Mouse (Mus musculus) sigmoid colon, adult 10 weeks (tissue): ENCODE measurements around the gene Olfr665. TPM values are rescaled to one million over a fixed set of nuclear protein-coding genes. Genes with fewer than 3 reads are reported as not detected.

Experiments
- polyA plus RNA-seq: library from polyadenylated mRNA; stranded (reverse); fragments of 350-450 nt; fragmentation: Illumina TruSeq; extraction: RNeasy Lipid Tissue Mini Kit (QIAGEN cat#74804); gene quantifications from one replicate; pipeline ENCODE4 v1.2.3, GENCODE M21; 2014; ENCODE audit warnings: low read depth, low replicate concordance

Olfr665 gene
- polyA plus RNA-seq: not detected

DNA sequence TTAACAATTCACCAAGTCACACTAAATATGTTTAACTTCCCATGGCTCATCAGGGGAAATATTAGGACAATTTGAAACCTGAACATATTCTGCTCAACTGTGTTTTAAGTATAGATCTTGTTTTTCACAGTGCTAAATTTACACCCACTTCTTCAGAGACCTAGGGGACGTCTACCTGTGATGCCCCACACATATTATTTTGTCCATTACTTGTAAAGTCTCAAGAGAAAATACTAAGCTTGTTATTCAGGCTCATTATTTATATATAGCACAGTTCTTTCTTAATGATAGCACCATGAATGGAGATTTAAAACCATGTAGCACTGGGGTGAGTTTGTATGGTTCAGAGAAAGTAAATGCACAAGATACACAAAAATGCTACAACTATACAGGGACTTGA lies at the start of gene Olfr665:
Gene Olfr665, plus strand, starts transcription at position 301 of the 400 bp plus-strand sequence.

DNA sequence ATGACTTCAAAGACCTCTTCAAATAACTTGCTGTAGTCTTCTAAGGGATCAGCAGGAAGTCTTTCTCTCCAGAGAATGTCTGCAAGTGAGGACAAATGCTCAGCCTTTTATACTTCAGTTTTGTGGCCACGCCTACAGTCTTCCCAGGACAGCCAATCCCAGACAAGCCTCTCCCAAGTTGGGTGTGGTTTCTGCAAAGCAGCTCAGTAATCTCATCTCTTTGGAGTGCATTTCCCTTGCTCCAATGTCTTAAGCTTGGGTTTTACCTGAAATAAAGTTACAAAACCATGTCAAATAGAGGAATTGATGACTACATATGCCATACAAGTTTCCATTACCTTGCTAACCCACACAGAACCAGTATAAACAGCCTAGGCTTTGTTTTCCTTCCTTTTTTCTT lies 35.3 kb upstream of the Olfr665 start, which contains the start of gene Usp17lb:
Gene Usp17lb, minus strand, starts transcription at position 101 of the 400 bp plus-strand sequence.

DNA sequence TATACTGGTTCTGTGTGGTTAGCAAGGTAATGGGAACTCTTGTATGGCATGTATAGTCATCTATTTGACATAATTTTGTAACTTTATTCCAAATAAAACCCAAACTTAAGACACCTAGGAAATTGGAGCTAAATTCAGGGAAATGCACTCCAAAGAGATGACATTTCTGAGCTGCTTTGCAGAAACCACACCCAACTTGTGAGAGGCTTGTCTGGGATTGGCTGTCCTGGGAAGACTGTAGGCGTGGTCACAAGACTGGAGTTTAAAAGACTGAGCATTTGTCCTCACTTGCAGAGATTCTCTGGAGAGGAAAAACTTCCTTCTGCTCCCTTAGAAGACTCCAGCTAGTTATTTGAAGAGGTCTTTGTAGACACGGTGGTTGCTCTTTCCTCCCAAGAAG lies 21.1 kb upstream of the Olfr665 start, which contains the start of gene Usp17la:
Gene Usp17la, plus strand, starts transcription at position 301 of the 400 bp plus-strand sequence.

DNA sequence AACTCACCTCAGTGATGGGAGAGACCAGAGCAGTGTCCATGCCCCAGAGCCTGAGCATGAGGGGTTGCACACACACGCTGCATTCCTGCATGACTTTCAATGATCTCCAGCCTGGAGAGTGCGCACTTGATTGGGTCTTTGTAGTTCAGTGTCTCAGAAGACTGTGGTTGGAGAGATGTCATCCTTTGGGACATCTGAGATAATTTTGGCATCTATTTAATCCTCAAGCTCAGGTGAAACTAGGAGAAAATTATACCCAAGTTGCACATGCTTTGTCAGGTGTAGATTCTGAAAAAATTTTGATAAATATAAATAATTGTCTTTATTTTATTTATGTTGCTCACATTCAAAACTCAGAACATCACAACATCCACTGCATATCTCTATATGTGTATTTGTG lies 18.0 kb downstream of the Olfr665 start, which contains the start of gene Olfr666:
Gene Olfr666, minus strand, starts transcription at position 101 of the 400 bp plus-strand sequence.

DNA sequence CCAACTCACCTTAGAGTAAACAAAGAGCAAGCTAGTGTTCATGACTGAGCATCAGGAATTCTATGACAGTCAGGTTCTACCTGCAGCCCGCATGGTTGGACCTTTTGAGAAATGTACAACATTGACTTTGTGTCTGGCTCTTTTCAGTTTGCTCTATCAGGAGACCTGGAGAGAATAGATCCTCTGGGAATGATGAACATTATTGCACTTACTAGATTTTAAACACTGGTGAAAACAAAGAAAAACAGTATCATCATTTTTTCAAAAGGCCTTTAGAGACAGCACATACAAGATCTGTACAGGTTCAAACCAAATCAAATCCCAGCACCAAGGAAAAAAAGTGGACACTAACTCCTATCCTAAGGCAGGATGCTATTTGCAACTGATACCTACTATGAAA lies 43.6 kb downstream of the Olfr665 start, which contains the start of gene Olfr667:
Gene Olfr667, minus strand, starts transcription at position 101 of the 400 bp plus-strand sequence.

DNA sequence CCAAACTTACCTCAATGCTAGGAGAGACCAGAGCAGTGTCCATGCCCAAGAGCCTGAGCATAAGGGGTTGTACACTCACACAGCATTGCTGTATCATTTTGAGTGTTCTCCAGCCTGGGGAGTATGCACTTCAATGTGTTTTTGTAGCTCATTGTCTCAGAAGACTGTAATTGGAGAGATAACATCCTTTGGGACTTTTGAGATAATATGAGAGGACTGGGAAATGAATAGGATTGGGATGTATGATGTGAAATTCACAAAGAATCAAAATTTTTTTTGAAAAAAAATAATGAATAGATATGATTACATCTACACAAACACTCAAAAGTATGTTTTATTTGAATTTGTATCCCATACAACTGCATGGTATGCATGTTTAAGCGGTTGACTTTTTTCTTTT lies 50.1 kb downstream of the Olfr665 start, which contains the start of gene Olfr668:
Gene Olfr668, minus strand, starts transcription at position 101 of the 400 bp plus-strand sequence.

Other genes with a start within 250 kb of the Olfr665 start
- gene Olfr658, start 230.7 kb upstream of the Olfr665 start, polyA plus RNA-seq: 0.38 TPM
- not detected for gene Olfr659, start 211.3 kb upstream of the Olfr665 start, polyA plus RNA-seq
- gene Olfr661, start 191.5 kb upstream of the Olfr665 start, polyA plus RNA-seq: not detected
- not detected for gene Usp17le, start 100.6 kb upstream of the Olfr665 start, polyA plus RNA-seq
- not detected for gene Usp17lb, start 35.4 kb upstream of the Olfr665 start, polyA plus RNA-seq
- gene Usp17la, start 21.0 kb upstream of the Olfr665 start, polyA plus RNA-seq: not detected
- not detected for gene Olfr666, start 17.9 kb downstream of the Olfr665 start, polyA plus RNA-seq
- gene Olfr667, start 43.5 kb downstream of the Olfr665 start, polyA plus RNA-seq: not detected
- not detected for gene Olfr668, start 50.0 kb downstream of the Olfr665 start, polyA plus RNA-seq
- not detected for gene Olfr669, start 56.2 kb downstream of the Olfr665 start, polyA plus RNA-seq
- gene Olfr670, start 84.6 kb downstream of the Olfr665 start, polyA plus RNA-seq: not detected
- gene Olfr671, start 101.1 kb downstream of the Olfr665 start, polyA plus RNA-seq: not detected
- gene Olfr672, start 124.0 kb downstream of the Olfr665 start, polyA plus RNA-seq: not detected
- not detected for gene Olfr675, start 150.4 kb downstream of the Olfr665 start, polyA plus RNA-seq
- gene Olfr676, start 154.7 kb downstream of the Olfr665 start, polyA plus RNA-seq: not detected
- not detected for gene Olfr677, start 173.3 kb downstream of the Olfr665 start, polyA plus RNA-seq
- gene Olfr678, start 186.4 kb downstream of the Olfr665 start, polyA plus RNA-seq: not detected
- not detected for gene Olfr679, start 203.2 kb downstream of the Olfr665 start, polyA plus RNA-seq
- not detected for gene Olfr680-ps1, start 214.8 kb downstream of the Olfr665 start, polyA plus RNA-seq
- gene Olfr681, start 238.8 kb downstream of the Olfr665 start, polyA plus RNA-seq: not detected